Mouse (Mus musculus) heart, embryonic 14.5 days (tissue): ENCODE measurements around the gene Armc2. TPM values are rescaled to one million over a fixed set of nuclear protein-coding genes. Genes with fewer than 3 reads are reported as not detected.

Source experiments
- ATAC-seq: fragments of 200-750 bp; cut with Nextera tagmentation; 2 replicates; pipeline ENCODE4 v1.8.0; 2017; ENCODE audit warnings: low read depth, moderate TSS enrichment; ENCODE audit not compliant: insufficient number of reproducible peaks, insufficient read depth, low FRiP score
- H3K27ac ChIP-seq, 2 experiments: fragments of 200-500 bp in 1 of 2; fragments of 300-500 bp in 1 of 2; sonication (generic) in 1 of 2; replicated peaks in 1 of 2; 2 replicates each; pipeline ENCODE4 v1.5.1; 2012 to 2014; ENCODE audit warnings: low read depth in 2 of 2, low read length in 2 of 2, control low read depth in 1 of 2, mild to moderate bottlenecking in 1 of 2, mixed read lengths in 1 of 2; ENCODE audit not compliant: control insufficient read depth in 1 of 2, insufficient read depth in 1 of 2
- H3K27me3 ChIP-seq: fragments of 300-500 bp; sonication (generic); 2 replicates; pipeline ENCODE4 v1.6.1; 2014; ENCODE audit warnings: mild to moderate bottlenecking, low read length, control low read depth; ENCODE audit not compliant: control insufficient read depth, insufficient read depth
- H3K36me3 ChIP-seq: fragments of 300-500 bp; sonication (generic); 2 replicates; pipeline ENCODE4 v1.6.1; 2014; ENCODE audit warnings: mild to moderate bottlenecking, control low read depth, low read length, mixed read lengths; ENCODE audit not compliant: control insufficient read depth, insufficient read depth
- H3K4me1 ChIP-seq, 2 experiments: fragments of 200-500 bp in 1 of 2; fragments of 300-500 bp in 1 of 2; sonication (generic) in 1 of 2; 2 replicates each; pipeline ENCODE4 v1.6.1; 2012 to 2014; ENCODE audit warnings: low read length in 2 of 2, control low read depth in 1 of 2, mixed read lengths in 1 of 2; ENCODE audit not compliant: control insufficient read depth in 2 of 2, insufficient read depth in 2 of 2
- H3K4me2 ChIP-seq: fragments of 300-500 bp; sonication (generic); 2 replicates; pipeline ENCODE4 v1.6.1; 2014; ENCODE audit warnings: mild to moderate bottlenecking, low read length
- H3K4me3 ChIP-seq, 2 experiments: fragments of 200-500 bp in 1 of 2; fragments of 300-500 bp in 1 of 2; sonication (generic) in 1 of 2; 2 replicates each; pipeline ENCODE4 v1.5.1; 2012 to 2014; ENCODE audit warnings: low read length in 2 of 2, mild to moderate bottlenecking in 2 of 2, control low read depth in 1 of 2, low read depth in 1 of 2, moderate library complexity in 1 of 2; ENCODE audit not compliant: control insufficient read depth in 1 of 2, insufficient read depth in 1 of 2
- H3K9ac ChIP-seq: fragments of 300-500 bp; sonication (generic); 2 replicates; pipeline ENCODE4 v1.6.1; 2014; ENCODE audit warnings: mild to moderate bottlenecking, low read length
- H3K9me3 ChIP-seq: fragments of 300-500 bp; sonication (generic); 2 replicates; pipeline ENCODE4 v1.6.1; 2016; ENCODE audit warnings: low read length, control low read depth; ENCODE audit not compliant: control insufficient read depth
- WGBS: fragments of 180-500 bp; shearing (Covaris S2); extraction: QIAGEN DNeasy Blood & Tissue Kit; methylation state at CpG from one replicate; pipeline ENCODE4 v1.1.7; 2014; 5-methylcytosine and 5-hydroxymethylcytosine counted together
- polyA plus RNA-seq: library from polyadenylated mRNA; unstranded; fragments of >200 nt; fragmentation: Nextera tagmentation; extraction: Ambion mirVana; gene quantifications from 2 replicates; pipeline ENCODE4 v1.2.1, GENCODE M21; 2014

The Armc2 gene
- polyA plus RNA-seq, 1 experiment from 2014 or later = 2.2 TPM

GRCm38 (mm10) chr10:42055224-42056165 lies 37.3 kb upstream of the Armc2 start:
- no peaks in the 10 kb centered on the region for H3K36me3 ChIP-seq
- H3K9ac ChIP-seq = no peak overlapping the region
- peaks cover 13 to 15% of the 10 kb centered on the region in 2 experiments; a peak in 3 of 4 replicates for H3K4me1 ChIP-seq
- ATAC-seq = peak; percentile 79; the same call in 1 of the 2 replicates
- no peak overlapping the region for H3K27ac ChIP-seq
- no peak overlapping the region; a peak in 1 of 4 replicates for H3K4me3 ChIP-seq
- no peaks in the 10 kb centered on the region for H3K9me3 ChIP-seq
- no peaks in the 10 kb centered on the region for H3K27me3 ChIP-seq
- WGBS = 52% methylated on average over 28 of the region's 29 CpGs
- peak overlapping the region; percentile 26 for H3K4me2 ChIP-seq

GRCm38 (mm10) chr10:42051069-42051468 lies 32.8 kb upstream of the Armc2 start:
- WGBS = 49% methylated on average over 6 of the region's 6 CpGs
- Histone ChIP-seq H3K36me3 (no peaks in the 10 kb centered on the region), H3K27ac (no peak overlapping the region), H3K9ac (no peak overlapping the region), H3K4me3 (no peak overlapping the region), H3K4me1 (peaks cover 4 to 5% of the 10 kb centered on the region in 2 experiments; a peak in 2 of 4 replicates), H3K4me2 (no peak overlapping the region), H3K9me3 (0 out of 2 replicates have a peak, but pooled peaks cover 3% of the 10 kb centered on the region), H3K27me3 (no peaks in the 10 kb centered on the region)
- no peak for ATAC-seq

GRCm38 (mm10) chr10:42048648-42049047 lies 30.4 kb upstream of the Armc2 start:
- WGBS = 89% methylated on average over 8 of the region's 8 CpGs
- ATAC-seq = no peak
- H3K4me1 ChIP-seq = peaks cover 2 to 5% of the 10 kb centered on the region in 2 experiments; a peak in 2 of 4 replicates
- no peak overlapping the region for H3K9ac ChIP-seq
- no peak overlapping the region for H3K27ac ChIP-seq
- H3K36me3 ChIP-seq = no peaks in the 10 kb centered on the region
- 0 out of 2 replicates have a peak, but pooled peaks cover 3% of the 10 kb centered on the region for H3K9me3 ChIP-seq
- no peak overlapping the region for H3K4me2 ChIP-seq
- H3K4me3 ChIP-seq = no peak overlapping the region
- H3K27me3 ChIP-seq = no peaks in the 10 kb centered on the region

- Histone ChIP-seq H3K9ac (no peak overlapping the region), H3K4me2 (no peak overlapping the region), H3K36me3 (no peaks in the 10 kb centered on the region), H3K9me3 (0 out of 2 replicates have a peak, but pooled peaks cover 3% of the 10 kb centered on the region), H3K4me3 (no peak overlapping the region), H3K4me1 (peaks cover 5 to 13% of the 10 kb centered on the region in 2 experiments), H3K27ac (no peak overlapping the region), H3K27me3 (no peaks in the 10 kb centered on the region)
- ATAC-seq = no peak
- 83% methylated on average over 10 of the region's 10 CpGs for WGBS
These were observed 26.3 kb upstream of the Armc2 start for GRCm38 (mm10) chr10:42044574-42044973.

GRCm38 (mm10) chr10:42043307-42043706 lies 25.1 kb upstream of the Armc2 start:
- ATAC-seq = no peak
- H3K4me3 ChIP-seq = no peak overlapping the region
- H3K27me3 ChIP-seq = no peaks in the 10 kb centered on the region
- 92% methylated on average over 3 of the region's 3 CpGs for WGBS
- peaks cover 8 to 19% of the 10 kb centered on the region in 2 experiments for H3K4me1 ChIP-seq
- 0 out of 4 replicates have a peak overlapping the region, but pooled peaks of 1 of the 2 experiments have one; percentile 24 for H3K27ac ChIP-seq
- H3K9ac ChIP-seq = no peak overlapping the region
- no peak overlapping the region for H3K4me2 ChIP-seq
- no peaks in the 10 kb centered on the region for H3K36me3 ChIP-seq
- 0 out of 2 replicates have a peak, but pooled peaks cover 3% of the 10 kb centered on the region for H3K9me3 ChIP-seq

- WGBS = 44% methylated on average over 1 of the region's 1 CpGs
- H3K4me2 ChIP-seq = no peak overlapping the region
- H3K9ac ChIP-seq = no peak overlapping the region
- H3K27me3 ChIP-seq = no peaks in the 10 kb centered on the region
- ATAC-seq = no peak
- H3K4me3 ChIP-seq = no peak overlapping the region
- 0 out of 4 replicates have a peak overlapping the region, but pooled peaks of 1 of the 2 experiments have one; percentile 24 for H3K27ac ChIP-seq
- H3K36me3 ChIP-seq = no peaks in the 10 kb centered on the region
- 0 out of 2 replicates have a peak, but pooled peaks cover 3% of the 10 kb centered on the region for H3K9me3 ChIP-seq
- peaks cover 8 to 19% of the 10 kb centered on the region in 2 experiments for H3K4me1 ChIP-seq
These were observed 24.6 kb upstream of the Armc2 start for GRCm38 (mm10) chr10:42042881-42043280.

- no peak for ATAC-seq
- peaks cover 10 to 25% of the 10 kb centered on the region in 2 experiments for H3K4me1 ChIP-seq
- H3K4me2 ChIP-seq = no peak overlapping the region
- H3K27me3 ChIP-seq = no peaks in the 10 kb centered on the region
- no peak overlapping the region for H3K4me3 ChIP-seq
- 62% methylated on average over 7 of the region's 7 CpGs for WGBS
- H3K9ac ChIP-seq = no peak overlapping the region
- no peak overlapping the region for H3K27ac ChIP-seq
- no peaks in the 10 kb centered on the region for H3K9me3 ChIP-seq
- no peaks in the 10 kb centered on the region for H3K36me3 ChIP-seq
These were observed 23.8 kb upstream of the Armc2 start for GRCm38 (mm10) chr10:42042087-42042486.
